Mouse (Mus musculus) forebrain, embryonic 12.5 days (tissue): Measurements from ENCODE around the gene Rd3. TPM values are rescaled to one million over a fixed set of nuclear protein-coding genes. Genes with fewer than 3 reads are reported as not detected.

Experiments
- ATAC-seq: fragments of 200-750 bp; cut with Nextera tagmentation; 2 replicates; pipeline ENCODE4 v1.8.0; 2017; ENCODE audit warnings: moderate TSS enrichment; ENCODE audit not compliant: low FRiP score
- H3K27ac ChIP-seq: fragments of 300-500 bp; sonication (generic); 2 replicates; pipeline ENCODE4 v1.5.1; 2016; ENCODE audit warnings: mild to moderate bottlenecking
- H3K27me3 ChIP-seq: fragments of 300-500 bp; sonication (generic); 2 replicates; pipeline ENCODE4 v1.6.1; 2016; ENCODE audit warnings: mild to moderate bottlenecking
- H3K36me3 ChIP-seq: fragments of 300-500 bp; sonication (generic); replicated peaks from 2 replicates; pipeline ENCODE4 v1.6.1; 2016; ENCODE audit warnings: mild to moderate bottlenecking
- H3K4me1 ChIP-seq: fragments of 300-500 bp; sonication (generic); 2 replicates; pipeline ENCODE4 v1.6.1; 2016
- H3K4me2 ChIP-seq: fragments of 300-500 bp; sonication (generic); 2 replicates; pipeline ENCODE4 v1.6.1; 2016; ENCODE audit warnings: mild to moderate bottlenecking, moderate library complexity
- H3K4me3 ChIP-seq: fragments of 300-500 bp; sonication (generic); replicated peaks from 2 replicates; pipeline ENCODE4 v1.5.1; 2016; ENCODE audit warnings: mild to moderate bottlenecking
- H3K9ac ChIP-seq: fragments of 300-500 bp; sonication (generic); 2 replicates; pipeline ENCODE4 v1.6.1; 2016; ENCODE audit warnings: mild to moderate bottlenecking
- H3K9me3 ChIP-seq: fragments of 300-500 bp; sonication (generic); 2 replicates; pipeline ENCODE4 v1.6.1; 2016
- WGBS: fragments of 180-500 bp; shearing (Covaris S2); methylation state at CpG from one replicate; pipeline ENCODE4 v1.1.7; 2016; 5-methylcytosine and 5-hydroxymethylcytosine counted together
- polyA plus RNA-seq: library from polyadenylated mRNA; unstranded; fragments of >200 nt; fragmentation: Nextera tagmentation; extraction: Ambion mirVana; gene quantifications from 2 replicates; pipeline ENCODE4 v1.2.1, GENCODE M21; 2016

Rd3 gene
- polyA plus RNA-seq, 1 experiment from 2014 or later: 2.2 TPM

DNA sequence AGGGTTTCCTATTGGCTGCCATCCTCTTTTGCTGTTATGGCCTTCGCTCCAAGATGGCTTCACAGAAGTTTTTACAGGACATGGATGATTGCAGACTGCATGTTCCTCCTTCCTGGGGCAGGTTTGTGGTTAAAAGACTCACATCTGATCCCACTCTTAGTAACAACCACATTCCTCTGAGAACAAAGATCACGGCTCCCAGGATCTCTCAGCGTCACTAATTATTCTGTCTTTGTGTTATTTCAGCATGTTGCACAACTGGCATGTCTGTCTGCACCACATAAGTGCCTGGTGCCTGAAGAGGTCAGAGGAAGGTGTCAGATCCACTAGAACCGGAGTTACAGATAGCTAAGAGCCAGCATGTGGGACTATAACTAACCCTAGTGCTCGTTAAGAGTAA, 7.2 kb upstream of the Rd3 start:
- H3K4me3 ChIP-seq: no peak overlapping the region
- H3K9me3 ChIP-seq: no peaks in the 10 kb centered on the region
- H3K9ac ChIP-seq: no peak overlapping the region
- WGBS: 56% methylated on average over 5 of the region's 5 CpGs
- no peaks in the 10 kb centered on the region for H3K4me1 ChIP-seq
- no peaks in the 10 kb centered on the region; the same call in 1 of the 2 replicates for H3K27me3 ChIP-seq
- no peak for ATAC-seq
- H3K4me2 ChIP-seq: no peak overlapping the region
- H3K27ac ChIP-seq: no peak overlapping the region
- no peaks in the 10 kb centered on the region for H3K36me3 ChIP-seq

DNA sequence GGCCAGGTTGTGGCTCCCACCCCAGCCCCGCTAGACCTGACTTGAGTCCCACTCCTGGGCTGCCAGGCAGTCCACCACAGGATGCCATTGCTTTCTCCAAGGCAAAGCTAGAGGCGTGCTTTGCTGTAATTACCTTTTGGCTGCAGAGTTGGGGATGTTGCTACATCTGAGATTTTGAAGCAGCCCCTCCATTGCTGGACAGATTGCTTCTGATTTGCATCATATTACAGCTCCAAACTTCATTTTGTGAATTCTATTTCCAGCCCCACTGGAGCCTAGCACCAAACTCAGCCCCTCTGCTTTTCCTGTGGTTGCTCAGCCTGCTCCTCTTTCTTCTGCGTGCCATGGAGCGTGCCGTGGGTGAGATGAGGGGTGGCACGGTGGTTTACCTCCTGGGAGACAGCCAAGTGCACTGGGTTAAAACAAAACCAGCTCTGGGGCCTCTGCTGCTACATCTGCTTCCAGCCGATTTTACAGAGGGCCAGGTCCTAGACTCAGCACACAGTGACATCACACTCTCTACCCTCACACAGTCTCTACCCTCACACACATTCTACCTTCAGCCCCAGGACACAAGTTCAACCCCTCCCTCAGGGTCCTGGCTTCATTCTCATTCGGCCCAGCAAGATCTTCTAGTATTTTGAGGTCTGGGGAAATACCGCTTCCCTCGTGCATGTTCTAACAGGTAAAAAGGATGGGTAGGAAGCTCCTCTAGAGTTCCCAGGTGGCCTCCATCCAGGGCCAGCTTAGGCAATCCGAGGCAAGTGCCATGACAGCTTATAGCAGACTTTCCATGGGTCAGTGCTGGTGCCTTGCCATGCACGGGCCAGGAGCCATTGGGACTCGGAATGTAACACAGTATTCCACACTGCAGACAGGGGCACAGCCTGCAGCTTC, 2.4 kb upstream of the Rd3 start:
- Histone ChIP-seq H3K9me3 (no peaks in the 10 kb centered on the region), H3K9ac (no peak overlapping the region), H3K4me2 (no peak overlapping the region), H3K27ac (no peak overlapping the region), H3K36me3 (no peaks in the 10 kb centered on the region), H3K4me1 (peaks cover 15% of the 10 kb centered on the region), H3K27me3 (no peaks in the 10 kb centered on the region), H3K4me3 (no peak overlapping the region)
- ATAC-seq: no peak
- WGBS: 73% methylated on average over 13 of the region's 13 CpGs

DNA sequence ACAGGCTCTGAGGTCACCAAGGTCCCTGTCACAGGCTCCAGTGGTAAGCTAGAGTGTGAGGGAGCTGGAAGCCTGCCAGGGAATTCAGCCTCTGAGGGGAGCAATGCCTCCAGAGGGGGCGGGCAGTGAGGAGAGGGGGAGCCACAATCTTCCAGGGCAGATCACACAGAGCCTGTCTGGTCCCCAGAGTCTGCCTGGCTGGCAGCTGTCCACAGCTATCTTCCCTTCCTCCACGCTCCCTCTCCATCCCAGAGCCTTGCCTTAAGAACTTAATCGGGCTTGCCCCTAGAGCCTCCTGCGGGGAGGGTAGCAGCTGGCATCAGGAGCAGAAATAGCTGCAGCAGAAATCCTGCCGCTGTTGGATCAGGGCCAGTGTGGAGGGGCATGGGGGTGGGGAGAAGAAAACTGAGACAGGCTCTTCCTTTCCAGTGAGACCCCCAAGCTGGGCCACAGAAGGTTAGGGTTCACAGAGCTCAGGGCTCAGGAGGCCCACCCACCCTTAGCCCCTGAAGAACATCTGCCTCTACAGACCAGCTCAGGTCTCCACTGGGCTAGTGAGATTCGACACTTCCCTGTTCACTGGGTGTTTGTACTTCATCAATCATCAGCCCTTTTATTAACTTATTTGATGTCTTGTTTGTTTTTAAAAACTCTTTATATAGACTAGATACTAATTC, 4.4 kb downstream of the Rd3 start:
- WGBS: 42% methylated on average over 6 of the region's 6 CpGs
- Histone ChIP-seq H3K27ac (peak overlapping the region; percentile 72), H3K4me2 (no peak overlapping the region)

DNA sequence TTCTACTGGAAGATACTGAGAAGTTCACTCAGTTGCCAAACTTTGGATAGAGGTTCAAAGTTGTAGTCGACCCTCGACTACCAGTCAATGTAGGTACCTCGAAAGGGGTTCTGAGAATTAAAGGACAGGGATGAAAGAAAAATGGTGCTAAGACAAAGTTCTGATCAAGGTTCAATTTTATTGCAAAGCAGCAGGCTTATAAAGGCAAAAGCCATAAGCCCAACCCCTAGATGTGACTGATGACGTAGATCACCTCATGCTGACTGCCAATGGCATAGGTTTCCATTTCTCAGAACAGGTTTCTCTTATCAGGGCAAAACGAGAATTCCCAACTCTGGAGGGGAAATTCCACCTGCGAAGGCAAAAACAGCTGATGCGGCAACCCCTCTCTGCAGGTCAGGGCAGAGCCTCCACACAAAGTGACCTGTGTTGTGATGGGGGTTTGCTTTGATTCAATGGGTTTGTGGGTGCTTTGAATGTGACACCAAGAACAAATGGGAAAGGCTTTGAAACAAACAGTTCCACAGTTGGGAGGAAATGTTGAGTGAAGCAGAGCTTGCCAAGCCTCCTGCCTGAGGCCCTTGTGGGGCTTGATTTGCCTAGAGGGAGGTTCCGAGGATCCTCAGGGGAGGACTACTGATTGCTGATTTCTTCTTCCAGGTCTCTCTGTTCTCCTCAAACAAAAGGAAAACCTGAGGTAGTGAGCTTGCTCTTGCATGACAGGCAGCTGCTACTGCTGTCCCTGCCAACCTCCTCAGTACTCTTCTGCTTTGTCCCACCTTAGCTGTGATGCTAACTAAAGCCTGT, 9.7 kb downstream of the Rd3 start:
- Histone ChIP-seq H3K9me3 (no peaks in the 10 kb centered on the region), H3K4me1 (0 out of 2 replicates have a peak, but pooled peaks cover 5% of the 10 kb centered on the region), H3K9ac (no peak overlapping the region), H3K4me2 (no peak overlapping the region), H3K4me3 (no peak overlapping the region), H3K27ac (no peak overlapping the region), H3K27me3 (peaks cover 20% of the 10 kb centered on the region), H3K36me3 (no peaks in the 10 kb centered on the region)
- ATAC-seq: no peak
- WGBS: 83% methylated on average over 8 of the region's 8 CpGs

More for the DNA sequence above, 4.4 kb downstream of the Rd3 start:
- H3K36me3 ChIP-seq: no peaks in the 10 kb centered on the region
- peaks cover 32% of the 10 kb centered on the region for H3K4me1 ChIP-seq
- ATAC-seq: peak; percentile 80
- no peak overlapping the region for H3K9ac ChIP-seq
- no peak overlapping the region for H3K4me3 ChIP-seq
- H3K9me3 ChIP-seq: no peaks in the 10 kb centered on the region
- peaks cover 20% of the 10 kb centered on the region for H3K27me3 ChIP-seq

DNA sequence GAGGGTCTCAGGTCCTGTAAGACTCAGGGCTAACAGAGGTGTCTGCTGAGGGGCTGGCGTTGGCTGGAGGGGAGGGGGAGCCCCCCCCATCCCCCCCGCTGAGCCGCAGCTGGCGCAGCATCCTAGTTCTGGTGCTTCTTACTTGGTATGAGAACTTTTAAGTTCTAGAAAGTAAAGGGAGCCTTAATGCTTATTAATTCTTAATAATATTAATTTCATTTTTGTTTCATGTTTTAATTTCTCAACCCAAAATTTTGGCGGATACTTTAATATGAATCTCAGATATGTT, 10.3 kb downstream of the Rd3 start:
- Histone ChIP-seq H3K4me2 (no peak overlapping the region), H3K27me3 (peaks cover 20% of the 10 kb centered on the region), H3K4me1 (0 out of 2 replicates have a peak, but pooled peaks cover under 1% of the 10 kb centered on the region), H3K36me3 (no peaks in the 10 kb centered on the region), H3K9me3 (no peaks in the 10 kb centered on the region), H3K9ac (no peak overlapping the region), H3K27ac (no peak overlapping the region), H3K4me3 (no peak overlapping the region)
- no peak for ATAC-seq
- 62% methylated on average over 5 of the region's 5 CpGs for WGBS

DNA sequence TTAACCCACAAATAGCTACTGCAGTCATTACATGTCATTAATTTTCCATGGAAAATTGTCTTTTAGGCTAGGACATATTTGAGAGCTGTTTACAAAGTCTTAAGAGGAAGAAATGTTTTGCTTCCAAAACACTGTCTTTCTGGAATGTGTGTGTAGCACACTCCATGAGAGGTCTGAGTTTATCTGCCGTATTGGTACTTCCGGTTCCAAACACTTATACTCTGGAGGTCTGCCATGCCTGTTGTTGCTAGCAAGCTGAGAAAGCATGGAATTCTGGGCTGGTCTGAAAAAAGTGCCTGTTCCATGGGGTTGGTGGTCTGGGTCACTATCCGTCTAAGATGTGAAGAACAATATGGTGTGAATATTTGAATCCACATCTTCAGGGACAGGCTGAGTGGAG, 11.5 kb downstream of the Rd3 start:
- Histone ChIP-seq H3K9me3 (no peaks in the 10 kb centered on the region), H3K27me3 (peaks cover 20% of the 10 kb centered on the region), H3K36me3 (no peaks in the 10 kb centered on the region), H3K4me2 (no peak overlapping the region), H3K4me3 (no peak overlapping the region), H3K9ac (no peak overlapping the region), H3K4me1 (no peaks in the 10 kb centered on the region), H3K27ac (no peak overlapping the region)
- no peak for ATAC-seq
- WGBS: 89% methylated on average over 3 of the region's 3 CpGs

DNA sequence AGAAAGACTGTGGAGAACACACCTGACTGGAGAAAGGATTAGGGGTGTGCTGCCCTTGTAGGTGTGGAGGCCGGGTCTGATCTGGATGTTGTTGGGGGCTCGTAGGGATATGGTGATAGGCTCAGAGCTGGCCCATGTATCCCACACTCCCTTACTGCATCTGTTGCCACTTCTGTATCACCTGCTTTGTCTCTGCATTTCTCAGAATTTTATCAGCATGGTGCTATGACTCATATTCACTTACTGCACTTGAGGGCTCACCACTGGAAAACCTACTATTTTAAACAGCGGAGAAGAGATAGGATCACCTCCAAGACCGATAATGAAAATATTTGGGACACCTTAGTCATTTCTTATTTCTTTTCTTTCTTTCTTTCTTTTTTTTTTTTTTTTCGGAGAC, 11.9 kb downstream of the Rd3 start:
- no peak overlapping the region for H3K4me3 ChIP-seq
- no peaks in the 10 kb centered on the region for H3K9me3 ChIP-seq
- 94% methylated on average over 5 of the region's 5 CpGs for WGBS
- no peaks in the 10 kb centered on the region for H3K4me1 ChIP-seq
- no peak overlapping the region for H3K27ac ChIP-seq
- H3K36me3 ChIP-seq: no peaks in the 10 kb centered on the region
- no peak overlapping the region for H3K9ac ChIP-seq
- H3K27me3 ChIP-seq: peaks cover 18% of the 10 kb centered on the region
- H3K4me2 ChIP-seq: peak overlapping the region; percentile 61; the same call in 1 of the 2 replicates
- ATAC-seq: no peak

DNA sequence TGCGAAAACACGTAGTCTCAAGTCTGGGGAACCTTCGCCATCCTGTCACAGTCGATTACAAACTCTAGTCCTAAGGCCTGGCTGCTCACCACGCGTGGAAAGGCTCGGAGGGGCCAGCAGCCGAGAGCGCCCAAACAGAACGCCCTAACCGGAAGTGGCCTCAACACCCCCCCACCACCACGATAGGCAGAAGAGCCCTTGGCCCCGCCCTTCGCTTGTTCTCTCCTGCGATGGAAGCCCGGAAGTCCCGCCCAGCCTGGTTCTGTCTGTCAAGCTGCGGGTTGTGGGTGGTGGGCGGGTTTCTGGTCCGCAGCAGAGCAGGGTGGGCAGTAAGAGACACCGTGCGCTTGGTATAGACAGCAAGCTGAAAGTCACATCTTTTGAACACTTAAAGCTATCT, 12.8 kb downstream of the Rd3 start:
- H3K9me3 ChIP-seq: no peaks in the 10 kb centered on the region
- peak overlapping the region; percentile 76 for H3K27ac ChIP-seq
- H3K4me3 ChIP-seq: peak overlapping the region; percentile 55
- H3K4me1 ChIP-seq: no peaks in the 10 kb centered on the region
- H3K27me3 ChIP-seq: peaks cover 10% of the 10 kb centered on the region
- H3K4me2 ChIP-seq: peak overlapping the region; percentile 61
- under 1% methylated on average over 22 of the region's 22 CpGs for WGBS
- peak overlapping the region; percentile 68 for H3K9ac ChIP-seq
- H3K36me3 ChIP-seq: no peaks in the 10 kb centered on the region
- ATAC-seq: peak; percentile 99

DNA sequence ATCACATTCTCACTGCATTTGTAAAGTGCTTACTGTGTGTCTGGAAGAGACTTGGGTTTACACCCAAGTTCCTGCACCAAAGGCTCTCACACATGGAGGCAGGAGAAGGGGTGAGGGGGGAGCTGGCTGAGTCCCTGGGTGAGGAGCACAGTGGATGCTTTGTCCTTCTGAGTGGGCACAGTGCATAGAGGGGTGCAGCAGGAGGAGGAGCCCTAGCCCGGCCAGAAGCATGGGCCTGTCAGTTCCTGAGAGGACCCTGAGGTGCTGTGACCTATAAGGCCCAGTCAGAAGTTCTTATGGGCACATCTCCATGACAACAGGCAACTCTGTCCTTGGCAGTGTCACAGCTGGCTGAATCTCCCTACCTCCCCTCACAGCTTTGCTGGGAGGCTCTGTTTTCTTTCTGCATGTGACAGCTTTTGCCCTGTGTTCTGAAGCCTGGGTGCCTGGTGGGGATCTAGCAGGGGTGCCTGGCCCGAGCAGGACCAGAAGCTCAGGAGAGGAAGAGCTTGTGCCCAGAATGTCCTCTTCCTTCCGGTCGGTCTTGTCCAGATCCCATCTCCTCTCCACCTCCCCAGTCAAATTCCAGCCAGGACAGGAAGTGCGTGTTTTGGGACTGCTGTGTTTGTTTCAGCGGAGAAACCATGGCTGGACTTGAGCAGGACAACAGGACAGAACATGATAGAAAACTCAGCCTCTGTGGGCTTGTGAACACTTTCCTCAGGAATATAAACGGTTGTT, 15.0 kb downstream of the Rd3 start:
- Histone ChIP-seq H3K4me1 (no peaks in the 10 kb centered on the region), H3K36me3 (no peaks in the 10 kb centered on the region), H3K4me2 (no peak overlapping the region), H3K27ac (no peak overlapping the region), H3K27me3 (no peaks in the 10 kb centered on the region), H3K9ac (no peak overlapping the region), H3K4me3 (no peak overlapping the region), H3K9me3 (no peaks in the 10 kb centered on the region)
- ATAC-seq: no peak
- 78% methylated on average over 7 of the region's 7 CpGs for WGBS

DNA sequence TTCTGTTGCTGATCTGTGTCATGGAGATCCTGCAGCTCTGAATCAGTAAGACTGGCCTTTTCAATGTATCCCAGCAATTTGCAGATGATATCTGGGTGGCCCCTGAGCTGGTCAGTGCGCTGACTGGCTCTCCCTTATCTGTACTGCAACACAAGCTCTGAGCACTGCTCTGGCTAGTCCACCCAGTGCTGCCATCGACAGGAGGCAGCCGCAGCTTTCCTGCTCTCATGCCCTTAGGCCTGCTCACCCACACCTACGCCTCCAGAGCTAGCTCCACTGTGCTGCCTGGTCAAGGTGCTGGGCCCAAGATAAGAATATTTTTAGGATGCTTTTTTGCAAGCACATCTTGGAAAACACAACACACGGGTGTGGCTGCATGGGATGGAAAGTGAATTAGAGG, 17.3 kb downstream of the Rd3 start:
- Histone ChIP-seq H3K27ac (no peak overlapping the region), H3K4me1 (no peaks in the 10 kb centered on the region), H3K4me3 (no peak overlapping the region), H3K36me3 (no peaks in the 10 kb centered on the region), H3K27me3 (no peaks in the 10 kb centered on the region), H3K4me2 (no peak overlapping the region), H3K9ac (no peak overlapping the region), H3K9me3 (no peaks in the 10 kb centered on the region)
- no peak for ATAC-seq
- WGBS: 74% methylated on average over 5 of the region's 5 CpGs

DNA sequence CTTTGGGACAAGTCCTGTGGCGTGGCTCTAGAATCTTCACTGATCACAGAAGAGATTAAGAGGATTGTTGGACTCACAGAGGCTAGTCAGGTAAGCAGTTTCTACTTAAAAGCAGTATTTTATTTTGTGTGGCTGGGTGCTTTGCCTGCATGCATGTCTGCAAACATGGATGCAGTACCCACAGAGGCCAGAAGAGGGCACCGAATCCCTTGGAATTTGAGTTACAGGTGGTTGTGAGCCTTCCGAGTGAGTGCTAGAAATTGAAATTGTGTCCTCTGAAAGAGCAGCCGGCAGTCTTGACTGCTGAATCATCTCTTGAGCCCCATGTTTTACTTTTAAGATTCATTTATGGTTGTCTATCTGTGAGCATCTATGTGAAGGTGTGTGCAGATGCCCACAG, 18.3 kb downstream of the Rd3 start:
- WGBS: 60% methylated on average over 4 of the region's 4 CpGs
- H3K27me3 ChIP-seq: no peaks in the 10 kb centered on the region
- no peaks in the 10 kb centered on the region for H3K36me3 ChIP-seq
- H3K4me3 ChIP-seq: no peak overlapping the region
- no peaks in the 10 kb centered on the region for H3K9me3 ChIP-seq
- no peak overlapping the region for H3K9ac ChIP-seq
- no peak overlapping the region for H3K27ac ChIP-seq
- no peaks in the 10 kb centered on the region for H3K4me1 ChIP-seq
- no peak overlapping the region for H3K4me2 ChIP-seq
- ATAC-seq: no peak

DNA sequence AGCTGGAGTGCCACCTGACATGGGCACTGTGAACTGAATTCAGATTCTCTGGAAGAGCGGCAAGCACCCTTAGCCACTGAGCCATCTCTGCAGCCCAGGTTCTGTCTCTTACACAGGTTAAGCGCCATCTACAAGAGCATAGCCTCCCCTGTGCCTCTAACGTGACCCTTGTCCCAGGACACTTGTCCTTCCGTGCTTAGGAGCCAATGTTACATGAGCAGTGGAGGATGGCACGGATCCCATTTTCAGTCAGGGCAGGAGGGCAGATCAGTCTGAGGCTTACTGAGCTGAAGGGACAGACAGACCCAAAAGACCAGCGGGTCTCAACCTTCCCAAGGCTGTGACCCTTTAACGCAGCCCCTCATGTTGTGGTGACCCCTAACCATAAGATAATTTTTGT, 18.7 kb downstream of the Rd3 start:
- 92% methylated on average over 7 of the region's 7 CpGs for WGBS
- H3K27ac ChIP-seq: no peak overlapping the region
- H3K4me2 ChIP-seq: no peak overlapping the region
- ATAC-seq: no peak
- no peaks in the 10 kb centered on the region for H3K36me3 ChIP-seq
- no peak overlapping the region for H3K4me3 ChIP-seq
- H3K27me3 ChIP-seq: no peaks in the 10 kb centered on the region
- H3K4me1 ChIP-seq: no peaks in the 10 kb centered on the region
- H3K9me3 ChIP-seq: no peaks in the 10 kb centered on the region
- H3K9ac ChIP-seq: no peak overlapping the region
